Mouse (Mus musculus) neural tube, embryonic 12.5 days (tissue): Measurements from ENCODE around the gene Lrrc59. TPM values are rescaled to one million over a fixed set of nuclear protein-coding genes. Genes with fewer than 3 reads are reported as not detected.
"Not testable (repeated sequence)": the region's sequence is repeated elsewhere in the genome, so short reads cannot be mapped to it uniquely, and the experiment has no call there.

Experiments
- ATAC-seq: fragments of 200-750 bp; cut with Nextera tagmentation; 2 replicates; pipeline ENCODE4 v1.8.0; 2017; ENCODE audit warnings: low read depth, mild to moderate bottlenecking, moderate TSS enrichment, moderate library complexity; ENCODE audit not compliant: low FRiP score
- H3K27ac ChIP-seq: fragments of 300-500 bp; sonication (generic); 2 replicates; pipeline ENCODE4 v1.5.1; 2016
- H3K27me3 ChIP-seq: fragments of 300-500 bp; sonication (generic); replicated peaks from 2 replicates; pipeline ENCODE4 v1.6.1; 2016; ENCODE audit warnings: mild to moderate bottlenecking
- H3K36me3 ChIP-seq: fragments of 300-500 bp; sonication (generic); 2 replicates; pipeline ENCODE4 v1.6.1; 2016; ENCODE audit warnings: mild to moderate bottlenecking
- H3K4me1 ChIP-seq: fragments of 300-500 bp; sonication (generic); 2 replicates; pipeline ENCODE4 v1.6.1; 2016
- H3K4me2 ChIP-seq: fragments of 300-500 bp; sonication (generic); replicated peaks from 2 replicates; pipeline ENCODE4 v1.6.1; 2016; ENCODE audit warnings: mild to moderate bottlenecking
- H3K4me3 ChIP-seq: fragments of 300-500 bp; sonication (generic); 2 replicates; pipeline ENCODE4 v1.5.1; 2016
- H3K9ac ChIP-seq: fragments of 300-500 bp; sonication (generic); 2 replicates; pipeline ENCODE4 v1.6.1; 2016; ENCODE audit warnings: mild to moderate bottlenecking
- H3K9me3 ChIP-seq: fragments of 300-500 bp; sonication (generic); 2 replicates; pipeline ENCODE4 v1.6.1; 2016; ENCODE audit warnings: mild to moderate bottlenecking
- WGBS: fragments of 180-500 bp; shearing (Covaris S2); methylation state at CpG from one replicate; pipeline ENCODE4 v1.1.7; 2016; 5-methylcytosine and 5-hydroxymethylcytosine counted together
- polyA plus RNA-seq: library from polyadenylated mRNA; unstranded; fragments of >200 nt; fragmentation: Nextera tagmentation; extraction: Ambion mirVana; gene quantifications from 2 replicates; pipeline ENCODE4 v1.2.1, GENCODE M21; 2016

The Lrrc59 gene
- polyA plus RNA-seq, 1 experiment from 2014 or later: 201 TPM

DNA sequence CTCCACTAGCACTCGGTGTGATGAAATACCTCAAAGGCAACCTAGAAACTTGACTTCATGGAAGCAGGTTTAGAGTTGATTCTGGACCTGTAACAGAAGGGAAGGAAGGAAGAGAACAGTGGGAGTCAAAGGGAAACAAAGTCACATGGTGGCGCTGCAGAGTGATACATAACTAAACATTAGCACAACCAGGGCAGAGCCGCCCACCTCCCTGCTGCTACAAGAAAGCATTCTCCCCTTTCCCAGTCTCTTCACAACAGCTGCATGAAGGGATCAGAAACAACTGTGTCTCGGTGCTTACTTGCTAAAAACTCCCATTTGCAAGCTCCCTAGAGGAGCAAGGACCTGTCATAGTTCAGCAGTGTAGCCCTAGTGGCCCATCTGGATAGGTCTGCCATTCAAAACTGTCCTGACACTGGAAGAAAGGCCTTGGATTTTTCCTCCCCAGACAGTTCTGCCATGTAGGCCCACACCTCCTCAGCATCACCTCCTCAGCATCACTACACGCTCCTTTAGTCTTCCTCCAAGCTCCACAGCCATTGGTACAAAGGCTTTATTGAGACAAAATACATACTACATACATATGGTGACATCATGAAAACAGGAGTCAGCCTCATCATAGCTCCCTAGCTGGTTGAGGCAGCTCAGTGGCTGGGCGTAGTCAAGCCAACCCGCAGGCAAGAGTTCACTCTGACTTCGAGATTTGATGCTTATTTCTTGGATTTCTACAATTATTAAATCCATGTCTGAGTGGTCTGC, 15.1 kb downstream of the Lrrc59 start:
- H3K9me3 ChIP-seq: no peaks in the 10 kb centered on the region
- H3K4me3 ChIP-seq: no peak overlapping the region
- H3K27ac ChIP-seq: no peak overlapping the region
- WGBS: 91% methylated on average over 8 of the region's 8 CpGs
- H3K4me1 ChIP-seq: no peaks in the 10 kb centered on the region
- H3K27me3 ChIP-seq: no peaks in the 10 kb centered on the region
- no peak overlapping the region for H3K4me2 ChIP-seq
- peaks cover 90% of the 10 kb centered on the region for H3K36me3 ChIP-seq
- no peak overlapping the region for H3K9ac ChIP-seq
- no peak for ATAC-seq

- Histone ChIP-seq H3K27me3 (no peaks in the 10 kb centered on the region), H3K9ac (no peak overlapping the region), H3K27ac (no peak overlapping the region), H3K4me1 (no peaks in the 10 kb centered on the region), H3K4me3 (no peak overlapping the region), H3K4me2 (no peak overlapping the region), H3K36me3 (peaks cover 84% of the 10 kb centered on the region), H3K9me3 (no peaks in the 10 kb centered on the region)
- WGBS: 91% methylated on average over 4 of the region's 4 CpGs
- no peak for ATAC-seq
These were observed 16.9 kb downstream of the Lrrc59 start for GRCm38 (mm10) chr11:94646457-94646856.

GRCm38 (mm10) chr11:94651241-94651640, 21.7 kb downstream of the Lrrc59 start:
- H3K36me3 ChIP-seq: peaks cover 37% of the 10 kb centered on the region
- not testable (repeated sequence) for H3K27ac ChIP-seq, H3K9ac ChIP-seq, H3K9me3 ChIP-seq, H3K4me2 ChIP-seq, H3K27me3 ChIP-seq, H3K4me3 ChIP-seq, ATAC-seq
- peaks cover 10% of the 10 kb centered on the region for H3K4me1 ChIP-seq
- WGBS: 96% methylated on average over 7 of the region's 7 CpGs

- Histone ChIP-seq H3K9ac (no peak overlapping the region), H3K4me3 (peak overlapping the region; percentile 60), H3K4me2 (peak overlapping the region; percentile 77), H3K36me3 (peaks cover 27% of the 10 kb centered on the region), H3K4me1 (peaks cover 10% of the 10 kb centered on the region), H3K27ac (no peak overlapping the region), H3K9me3 (no peaks in the 10 kb centered on the region), H3K27me3 (no peaks in the 10 kb centered on the region)
- no peak for ATAC-seq
- WGBS: 52% methylated on average over 8 of the region's 8 CpGs
These were observed 23.4 kb downstream of the Lrrc59 start for GRCm38 (mm10) chr11:94652973-94653372.

- Histone ChIP-seq H3K9ac (peak within 1 kb of the TSS; percentile 57), H3K36me3 (peaks cover 30% of the 10 kb centered on the region), H3K27me3 (no peaks in the 10 kb centered on the region), H3K9me3 (no peaks in the 10 kb centered on the region), H3K4me3 (peak within 1 kb of the TSS; percentile 60), H3K27ac (peak within 1 kb of the TSS; percentile 82; the same call in 1 of the 2 replicates), H3K4me1 (peaks cover 10% of the 10 kb centered on the region), H3K4me2 (peak within 1 kb of the TSS; percentile 77)
- WGBS: 1% methylated on average over 32 of the region's 32 CpGs
- peak; percentile 89 for ATAC-seq
These were observed 24.3 kb downstream of the Lrrc59 start, which contains the start of the genes Mrpl27 and Eme1 for GRCm38 (mm10) chr11:94653663-94654436. Gene Mrpl27 (plus strand): TSS chr11:94653767. Gene Eme1 (minus strand): TSS chr11:94653964.

DNA sequence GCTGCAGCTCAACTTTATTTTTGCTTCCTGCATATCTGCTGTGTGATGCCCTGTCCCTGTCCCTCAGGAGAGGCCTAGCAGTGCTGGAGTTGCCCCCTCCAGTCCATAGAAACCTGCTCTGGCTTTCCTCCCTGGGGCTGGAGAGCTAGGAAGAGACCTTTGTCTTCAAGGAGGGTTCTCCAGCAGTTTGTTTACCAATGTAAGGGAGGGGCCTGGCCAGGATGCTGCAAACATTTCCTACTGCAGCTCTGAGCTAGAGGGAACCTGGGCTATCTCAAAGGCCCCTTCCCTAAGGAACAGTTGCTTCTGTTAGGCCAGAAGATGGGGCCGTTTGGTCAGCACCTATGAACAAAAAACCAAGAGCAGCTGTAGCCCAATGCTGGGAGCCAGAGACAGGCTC, 31.8 kb downstream of the Lrrc59 start:
- Histone ChIP-seq H3K9ac (no peak overlapping the region), H3K36me3 (peaks cover 78% of the 10 kb centered on the region), H3K27me3 (no peaks in the 10 kb centered on the region), H3K4me1 (no peaks in the 10 kb centered on the region), H3K27ac (no peak overlapping the region), H3K4me3 (no peak overlapping the region), H3K9me3 (no peaks in the 10 kb centered on the region), H3K4me2 (no peak overlapping the region)
- 63% methylated on average over 1 of the region's 1 CpGs for WGBS
- ATAC-seq: no peak

DNA sequence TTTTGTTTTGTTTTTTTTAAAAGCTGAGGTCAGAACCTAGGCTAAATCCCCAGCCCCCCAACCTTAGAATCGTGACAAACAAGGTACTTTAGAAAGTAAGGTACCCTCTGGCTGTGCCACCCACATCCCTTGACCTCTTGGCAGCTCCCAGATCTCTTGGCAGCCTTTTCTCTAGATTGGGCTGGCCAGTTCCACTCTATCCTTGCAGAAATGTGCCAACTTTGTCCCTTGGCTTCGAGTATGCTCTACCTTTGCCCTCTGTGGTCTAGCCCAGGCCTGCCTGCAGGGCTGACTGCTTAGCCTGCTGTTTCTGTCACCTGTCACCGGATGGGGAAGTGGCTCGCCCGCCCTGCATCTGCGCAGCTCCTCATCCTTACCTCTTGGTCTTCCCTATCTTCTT, 35.7 kb downstream of the Lrrc59 start:
- Histone ChIP-seq H3K4me1 (no peaks in the 10 kb centered on the region), H3K36me3 (peaks cover 90% of the 10 kb centered on the region), H3K4me2 (no peak overlapping the region), H3K27me3 (no peaks in the 10 kb centered on the region), H3K27ac (no peak overlapping the region), H3K9me3 (no peaks in the 10 kb centered on the region), H3K9ac (no peak overlapping the region), H3K4me3 (no peak overlapping the region)
- no peak for ATAC-seq
- WGBS: 94% methylated on average over 6 of the region's 6 CpGs

DNA sequence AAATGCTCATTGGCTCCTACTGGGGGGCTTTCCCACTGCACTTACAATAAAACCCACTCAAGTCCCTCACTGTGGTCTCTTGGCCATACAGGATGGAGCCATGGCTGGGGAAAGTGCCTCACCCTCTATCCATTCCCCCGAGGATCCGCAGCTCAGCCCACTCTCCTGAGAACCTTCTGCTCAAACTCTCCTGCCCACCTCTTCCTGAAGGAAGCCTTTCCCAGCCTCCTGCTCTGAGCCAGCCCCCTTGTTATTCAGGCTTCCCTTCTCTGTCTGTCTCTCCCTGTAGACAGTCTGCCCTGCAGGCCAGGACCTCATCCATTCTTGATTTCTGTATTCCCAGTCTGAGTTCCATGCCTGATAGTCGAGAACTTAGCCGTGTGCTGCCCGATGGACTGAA, 45.4 kb downstream of the Lrrc59 start:
- Histone ChIP-seq H3K36me3 (peaks cover 10% of the 10 kb centered on the region), H3K27me3 (no peaks in the 10 kb centered on the region), H3K4me3 (no peak overlapping the region), H3K4me2 (peak overlapping the region; percentile 86), H3K4me1 (peaks cover 23% of the 10 kb centered on the region), H3K9ac (no peak overlapping the region), H3K27ac (no peak overlapping the region), H3K9me3 (no peaks in the 10 kb centered on the region)
- 88% methylated on average over 5 of the region's 5 CpGs for WGBS
- ATAC-seq: no peak

GRCm38 (mm10) chr11:94675446-94675845, 45.9 kb downstream of the Lrrc59 start:
- WGBS: 85% methylated on average over 5 of the region's 5 CpGs
- Histone ChIP-seq H3K4me2 (peak overlapping the region; percentile 86), H3K36me3 (peaks cover 6% of the 10 kb centered on the region), H3K4me1 (peaks cover 23% of the 10 kb centered on the region), H3K27ac (no peak overlapping the region), H3K4me3 (no peak overlapping the region), H3K9ac (no peak overlapping the region), H3K27me3 (no peaks in the 10 kb centered on the region), H3K9me3 (no peaks in the 10 kb centered on the region)
- no peak for ATAC-seq

DNA sequence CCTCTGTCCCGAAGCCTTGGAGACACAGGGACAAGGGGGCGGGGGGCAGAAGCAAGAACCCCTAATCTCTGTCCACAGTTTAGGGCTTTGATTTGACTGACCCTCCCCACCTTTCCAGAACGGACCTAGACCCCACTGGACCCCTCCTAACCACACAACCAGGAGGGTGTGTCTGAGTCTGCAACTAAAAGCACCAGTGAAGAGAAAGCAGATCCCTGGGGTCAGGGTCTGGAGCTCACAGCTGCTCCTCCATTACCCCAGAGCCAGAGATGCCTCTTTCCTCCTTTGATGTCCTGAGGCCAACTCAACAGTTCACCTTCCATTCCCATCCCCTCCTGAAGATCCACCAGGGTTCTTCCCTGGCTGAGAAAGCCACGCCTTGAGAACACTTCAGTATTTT, 46.7 kb downstream of the Lrrc59 start:
- Histone ChIP-seq H3K27me3 (no peaks in the 10 kb centered on the region), H3K9ac (peak overlapping the region; percentile 92), H3K4me2 (peak overlapping the region; percentile 86), H3K4me1 (peaks cover 23% of the 10 kb centered on the region), H3K4me3 (peak overlapping the region; percentile 91), H3K27ac (no peak overlapping the region), H3K36me3 (no peaks in the 10 kb centered on the region; the same call in 1 of the 2 replicates), H3K9me3 (no peaks in the 10 kb centered on the region)
- 44% methylated on average over 4 of the region's 4 CpGs for WGBS
- ATAC-seq: no peak

DNA sequence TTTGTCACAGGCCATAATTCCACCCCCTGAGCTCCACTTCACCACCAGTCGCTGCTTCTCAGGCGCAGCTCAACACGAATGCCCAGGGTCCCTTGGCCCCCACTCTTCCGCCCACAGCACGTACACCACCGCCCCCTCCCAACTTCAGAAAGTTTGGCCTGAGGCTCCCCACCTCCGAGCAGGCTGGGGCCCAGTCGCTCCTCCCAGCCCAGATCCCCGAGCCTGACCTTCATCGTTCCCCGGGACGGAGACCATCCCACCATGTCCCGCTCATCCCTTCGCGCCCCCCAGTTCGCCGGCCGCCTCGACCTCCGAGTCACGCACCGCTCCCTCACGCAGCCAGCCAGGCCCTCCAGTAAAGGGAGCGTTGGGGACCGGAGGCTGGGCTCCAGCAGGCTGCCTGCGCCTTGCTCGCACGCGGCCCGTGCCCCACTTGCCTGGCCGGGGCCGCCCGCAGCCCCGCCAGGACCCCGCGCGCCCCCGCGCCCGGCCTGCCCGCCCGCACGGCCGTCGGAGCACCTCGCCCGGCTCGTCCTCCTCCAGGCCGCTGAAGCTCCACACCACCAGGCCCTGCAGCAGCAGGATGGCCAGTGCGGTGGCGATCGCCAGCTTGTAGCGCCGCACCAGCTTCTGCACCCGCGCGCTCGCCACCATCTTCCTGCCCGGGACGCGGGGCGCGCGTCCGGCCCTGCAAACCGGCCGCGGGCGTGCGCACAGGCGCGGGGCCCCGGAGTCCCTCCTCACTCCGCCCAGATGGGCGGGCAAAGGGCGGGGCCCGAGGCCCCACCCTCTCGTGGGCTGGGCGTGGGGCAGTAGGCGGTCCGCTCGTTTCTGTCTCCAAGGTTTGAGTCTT, 47.4 kb downstream of the Lrrc59 start, which contains the start of gene Xylt2:
TSS of gene Xylt2 (minus strand) at position 762 of the 853 bp plus-strand sequence.
- H3K36me3 ChIP-seq: no peaks in the 10 kb centered on the region; the same call in 1 of the 2 replicates
- peak within 1 kb of the TSS; percentile 92 for H3K9ac ChIP-seq
- H3K4me2 ChIP-seq: peak within 1 kb of the TSS; percentile 86
- ATAC-seq: peak; percentile 94
- under 1% methylated on average over 81 of the region's 82 CpGs for WGBS
- no peaks in the 10 kb centered on the region for H3K27me3 ChIP-seq
- peaks cover 21% of the 10 kb centered on the region for H3K4me1 ChIP-seq
- peak within 1 kb of the TSS; percentile 82 for H3K27ac ChIP-seq
- H3K9me3 ChIP-seq: no peaks in the 10 kb centered on the region
- peak within 1 kb of the TSS; percentile 91 for H3K4me3 ChIP-seq
